Mouse (Mus musculus) gonadal fat pad, adult 2 months (tissue): Measurements from ENCODE around the gene Gna15. TPM values are rescaled to one million over a fixed set of nuclear protein-coding genes. Genes with fewer than 3 reads are reported as not detected.
A peak's percentile ranks its signal among the peaks of the same experiment; 100 is the strongest.

ENCODE experiments used
- DNase-seq: peaks from one replicate; pipeline ENCODE4 v3.0.0-alpha.2; 2012; ENCODE audit warnings: low read depth
- polyA plus RNA-seq: library from polyadenylated mRNA; depleted of rRNA; stranded (reverse); fragments of >200 nt; gene quantifications from 2 replicates; pipeline ENCODE4 v1.2.3, GENCODE M21; 2012; rRNA removed

The Gna15 gene
- 3.3 and 4.7 TPM in 2 replicates for polyA plus RNA-seq

GRCm38 (mm10) chr10:81524051-81524605 lies at the start of gene Gna15:
TSS of gene Gna15 (minus strand) at chr10:81524225.
- DNase-seq, result no peak

GRCm38 (mm10) chr10:81572975-81573374 lies 49.0 kb upstream of the Gna15 start:
- DNase-seq, result no peak

GRCm38 (mm10) chr10:81572133-81572671 lies 48.2 kb upstream of the Gna15 start:
- DNase-seq, result no peak

GRCm38 (mm10) chr10:81571501-81571876 lies 47.5 kb upstream of the Gna15 start:
- peak; percentile 62 for DNase-seq

- DNase-seq, result no peak
These were observed 46.9 kb upstream of the Gna15 start for GRCm38 (mm10) chr10:81570831-81571500.

GRCm38 (mm10) chr10:81570238-81570800 lies 46.3 kb upstream of the Gna15 start:
- DNase-seq, result no peak

- no peak for DNase-seq
These were observed 45.6 kb upstream of the Gna15 start for GRCm38 (mm10) chr10:81569507-81570237.

GRCm38 (mm10) chr10:81568381-81569191 lies 44.6 kb upstream of the Gna15 start:
- no peak for DNase-seq

- no peak for DNase-seq
These were observed 41.5 kb upstream of the Gna15 start for GRCm38 (mm10) chr10:81565257-81566228.

GRCm38 (mm10) chr10:81564734-81565133 lies 40.7 kb upstream of the Gna15 start:
- no peak for DNase-seq

GRCm38 (mm10) chr10:81564216-81564615 lies 40.2 kb upstream of the Gna15 start:
- no peak for DNase-seq

- DNase-seq, result no peak
These were observed 39.5 kb upstream of the Gna15 start for GRCm38 (mm10) chr10:81563481-81563880.

GRCm38 (mm10) chr10:81562411-81562810 lies 38.4 kb upstream of the Gna15 start:
- no peak for DNase-seq

- DNase-seq, result no peak
These were observed 36.9 kb upstream of the Gna15 start for GRCm38 (mm10) chr10:81560719-81561459.

- DNase-seq, result no peak
These were observed 35.9 kb upstream of the Gna15 start for GRCm38 (mm10) chr10:81559627-81560539.

- no peak for DNase-seq
These were observed 35.2 kb upstream of the Gna15 start, which contains the start of gene Aes for GRCm38 (mm10) chr10:81559163-81559626. TSS of gene Aes (plus strand) at chr10:81559488.

- no peak for DNase-seq
These were observed 33.5 kb upstream of the Gna15 start for GRCm38 (mm10) chr10:81557491-81557890.

GRCm38 (mm10) chr10:81556282-81556681 lies 32.3 kb upstream of the Gna15 start:
- no peak for DNase-seq
